Mouse (Mus musculus) fat pad, adult 2 months (tissue): Measurements from ENCODE around the gene Ghdc.

Experiments used
- DNase-seq: peaks from one replicate; pipeline ENCODE4 v3.0.0-alpha.2; 2011; ENCODE audit warnings: low read depth, low spot score; ENCODE audit errors: extremely low read depth

The Ghdc gene

GRCm38 (mm10) chr11:100719893-100720292, 50.9 kb downstream of the Ghdc start:
- DNase-seq, result no peak

GRCm38 (mm10) chr11:100719312-100719711, 51.4 kb downstream of the Ghdc start:
- no peak for DNase-seq

- DNase-seq, result no peak
Measured at GRCm38 (mm10) chr11:100718866-100719265, 51.9 kb downstream of the Ghdc start.

GRCm38 (mm10) chr11:100718462-100718861, 52.3 kb downstream of the Ghdc start:
- no peak for DNase-seq

- no peak for DNase-seq
Measured at GRCm38 (mm10) chr11:100716649-100717048, 54.1 kb downstream of the Ghdc start.
